Mouse (Mus musculus): ENCODE results near the gene Ogn.
"Not testable (repeated sequence)": the region's sequence is repeated elsewhere in the genome, so short reads cannot be mapped to it uniquely, and the experiment has no call there.

The Ogn gene

DNA sequence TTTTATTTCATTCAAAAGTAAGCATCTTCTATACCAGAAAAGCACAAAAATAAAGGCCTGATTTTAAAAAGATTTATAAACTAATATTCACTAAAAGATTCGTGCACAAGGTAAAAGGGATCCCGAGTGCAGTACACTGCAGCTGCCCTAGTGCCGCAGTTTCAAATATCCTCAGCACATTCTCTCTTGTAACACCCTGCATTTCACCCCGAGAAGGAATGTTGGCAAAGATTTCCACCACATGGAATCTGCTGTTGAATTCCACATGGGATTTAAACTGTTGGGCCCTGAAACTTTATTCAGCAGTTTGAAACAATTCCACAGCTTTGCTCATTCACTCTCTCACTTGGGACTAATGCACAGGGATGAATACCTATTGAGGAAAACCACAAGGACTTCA lies at the start of gene Ogn:
Ogn (plus strand) TSS at position 333 of the 400 bp plus-strand sequence.
- peak; percentile 40 for DNase-seq

DNA sequence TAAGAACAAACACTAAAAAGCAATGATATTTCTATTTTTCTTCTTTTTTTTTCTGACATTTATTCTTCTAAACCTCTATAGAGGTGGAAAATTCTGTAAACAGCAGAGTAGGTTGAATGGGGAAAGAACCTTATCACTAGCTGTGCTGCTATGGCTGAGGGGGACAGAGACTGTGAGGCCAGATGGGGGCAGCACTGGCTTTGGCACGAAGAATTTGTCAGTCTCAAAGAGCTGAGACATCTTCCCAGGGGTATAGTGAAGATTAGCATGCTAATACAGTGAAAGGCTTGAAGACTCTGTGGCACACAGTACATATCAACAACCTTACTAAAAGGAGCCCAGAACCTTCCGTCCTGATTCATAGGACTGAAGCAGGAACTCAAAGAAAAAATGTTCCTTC lies 48.7 kb upstream of the Ogn start:
- DNase-seq = peak; percentile 76

DNA sequence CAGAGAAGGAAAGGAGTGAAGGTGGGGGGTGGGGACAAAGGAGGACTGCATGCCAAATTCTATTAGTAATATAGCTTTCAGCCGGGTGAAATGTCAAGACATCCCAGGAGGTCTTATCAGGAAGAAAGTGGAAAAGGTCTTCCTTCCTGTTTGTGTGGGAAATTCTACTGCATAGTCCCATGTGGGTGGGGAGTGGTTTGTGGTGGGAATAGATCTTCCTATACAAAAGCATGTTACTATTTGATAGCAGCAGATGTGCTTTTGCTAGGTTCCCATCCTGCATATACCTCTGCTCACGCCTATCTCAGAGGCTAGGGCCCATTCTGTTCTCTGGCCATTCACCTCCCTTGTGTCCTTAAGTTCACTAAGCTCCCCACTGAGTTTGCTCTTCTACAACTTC lies 47.0 kb upstream of the Ogn start:
- DNase-seq = no peak

- DNase-seq = no peak
Measured at GRCm38 (mm10) chr13:49564347-49564746, 43.5 kb upstream of the Ogn start.

DNA sequence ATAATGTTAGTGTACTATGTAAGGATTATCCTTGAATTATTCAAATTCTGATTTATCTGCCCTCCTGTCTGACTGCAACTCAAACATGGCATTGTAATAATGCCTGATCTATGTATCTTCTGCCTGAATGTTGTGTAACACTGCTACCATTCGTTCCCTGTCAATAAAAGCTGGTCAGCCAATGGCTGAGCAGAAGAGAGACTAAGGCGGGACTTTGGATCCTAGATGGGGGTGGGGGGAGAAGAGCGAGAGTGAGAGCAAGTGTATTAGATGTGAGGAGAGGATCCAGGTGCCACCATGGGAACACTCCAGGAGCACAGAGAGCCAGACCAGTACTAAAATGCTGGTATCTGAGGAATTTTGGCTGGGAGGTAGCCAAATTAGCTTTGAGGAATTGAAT lies 37.5 kb upstream of the Ogn start:
- DNase-seq = no peak

DNA sequence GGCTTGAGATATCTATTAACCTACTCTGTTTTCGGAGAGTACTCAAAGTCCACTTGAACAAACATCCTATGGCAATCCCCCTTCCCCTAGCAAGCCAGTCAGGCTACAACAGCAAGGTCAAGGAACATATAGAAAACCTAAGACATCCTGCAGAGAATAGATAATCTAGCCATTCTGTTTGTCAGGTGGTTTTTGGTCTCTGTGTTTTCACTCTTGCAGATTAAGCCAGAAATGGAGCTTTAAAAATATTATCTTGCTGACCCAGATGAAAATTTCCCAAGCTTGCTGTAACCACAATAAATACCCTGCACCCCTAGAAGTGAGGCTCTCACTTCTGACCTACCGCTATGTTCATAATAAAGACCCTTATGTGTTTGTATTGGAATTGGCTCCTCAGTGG lies 36.4 kb upstream of the Ogn start:
- DNase-seq = no peak

DNA sequence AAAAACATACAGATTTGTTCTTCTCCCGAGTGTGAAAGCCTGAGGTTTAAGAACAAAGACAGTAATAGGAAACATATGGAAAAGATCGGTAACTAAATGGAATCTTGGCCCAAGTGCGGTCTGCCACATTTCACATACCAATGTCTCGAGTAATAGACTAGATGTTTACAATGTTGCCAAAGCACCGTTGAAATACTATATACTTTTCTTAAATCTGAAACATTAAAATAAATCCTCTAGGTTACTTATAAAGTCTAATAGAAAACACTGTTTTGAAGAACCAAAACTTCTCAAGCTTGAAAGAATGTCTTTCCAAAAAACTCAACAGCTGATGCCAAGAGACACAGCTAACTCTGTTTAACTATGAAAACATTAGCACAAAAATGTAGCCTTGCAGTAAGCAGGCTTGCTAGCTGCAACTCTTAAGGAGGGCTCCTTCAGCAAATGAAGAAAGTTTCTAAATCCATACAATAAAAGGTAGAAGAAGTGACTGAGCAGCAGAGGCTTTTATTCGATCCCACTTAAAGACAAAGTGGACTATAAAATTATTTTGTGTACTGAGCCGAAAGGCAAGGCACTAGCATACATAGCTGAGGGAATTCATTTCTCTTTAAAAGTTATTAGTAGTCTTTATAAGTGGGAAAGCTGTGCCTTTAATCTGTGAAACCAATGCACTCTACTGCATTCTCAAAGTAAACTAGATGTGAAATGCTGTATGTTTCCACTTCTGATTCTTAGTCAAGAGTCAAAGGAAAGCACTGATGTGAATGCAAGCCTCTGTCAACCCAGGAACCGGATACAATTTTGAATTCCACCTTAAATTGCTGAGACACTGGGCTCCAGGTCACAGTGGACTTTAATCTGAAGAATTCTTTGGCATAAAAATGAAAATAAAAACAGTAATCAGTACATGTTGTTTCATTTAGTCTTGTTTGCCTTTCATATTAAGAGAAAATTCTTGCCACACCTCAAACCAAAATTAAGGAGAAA lies 26.0 kb upstream of the Ogn start, which contains the start of gene Omd:
Omd (plus strand) TSS at position 922 of the 990 bp plus-strand sequence.
- DNase-seq = no peak

- no peak for DNase-seq
Measured at GRCm38 (mm10) chr13:49583859-49584258, 24.0 kb upstream of the Ogn start.

DNA sequence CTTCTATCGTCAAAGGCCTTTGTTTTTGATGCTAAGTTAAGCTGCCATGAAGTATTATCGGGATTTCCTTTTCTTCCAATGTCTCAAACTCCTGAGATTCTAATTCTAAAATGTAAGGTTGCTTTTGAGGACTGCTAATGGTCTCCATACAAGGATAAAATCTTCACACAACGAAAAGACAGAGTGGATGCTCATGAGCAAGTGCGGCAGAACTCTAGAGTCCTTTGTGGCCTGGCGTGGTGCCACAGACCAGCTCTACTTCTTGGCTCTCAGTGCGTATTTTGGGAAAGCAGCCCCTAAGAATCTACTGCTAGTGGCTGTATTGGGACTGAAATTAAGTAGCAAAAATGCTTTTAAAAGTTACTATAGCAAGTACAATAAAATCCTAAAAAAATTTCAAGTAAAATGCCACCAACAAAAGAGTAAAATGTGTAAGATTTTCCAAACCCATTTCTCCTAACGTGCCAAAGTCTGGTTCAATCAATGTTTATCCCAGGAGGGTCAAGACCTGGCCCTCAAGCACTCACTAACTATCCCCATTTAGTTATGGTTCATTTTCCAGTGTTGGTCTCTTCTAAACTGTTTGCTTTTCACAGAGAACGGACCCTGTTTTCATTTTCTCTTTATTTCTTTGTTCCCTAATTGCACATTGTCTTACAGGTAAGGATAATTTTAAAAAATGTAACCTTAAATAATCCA lies 23.4 kb upstream of the Ogn start:
- peak; percentile 63 for DNase-seq

- no peak for DNase-seq
Measured at GRCm38 (mm10) chr13:49586062-49586461, 21.8 kb upstream of the Ogn start.

GRCm38 (mm10) chr13:49602541-49602940 lies 5.3 kb upstream of the Ogn start:
- not testable (repeated sequence) for DNase-seq

GRCm38 (mm10) chr13:49603603-49604002 lies 4.2 kb upstream of the Ogn start:
- DNase-seq = no peak

GRCm38 (mm10) chr13:49608589-49609322 lies 910 bp downstream of the Ogn start:
- DNase-seq = no peak

- no peak for DNase-seq
Measured at GRCm38 (mm10) chr13:49617021-49617420, 9.2 kb downstream of the Ogn start.

- no peak for DNase-seq
Measured at GRCm38 (mm10) chr13:49618365-49618764, 10.5 kb downstream of the Ogn start.

DNA sequence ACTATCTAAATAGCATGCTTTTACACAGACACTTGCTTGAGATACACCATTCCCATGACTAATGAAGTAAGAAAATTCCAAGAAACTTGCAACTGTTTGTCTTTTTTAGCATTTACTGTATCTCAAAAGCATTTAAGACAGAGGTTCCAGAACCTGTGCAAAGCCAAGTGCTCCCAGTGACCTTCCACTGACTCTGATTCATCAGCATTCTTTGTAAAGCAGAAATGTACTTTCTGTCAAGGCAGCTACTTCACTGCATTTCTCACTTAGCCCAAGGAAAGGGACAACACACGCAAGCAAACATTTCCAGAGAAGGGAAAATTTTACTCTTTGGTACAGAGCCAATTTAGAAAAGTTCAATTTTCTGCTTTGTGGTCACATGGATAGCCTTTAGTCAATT lies 15.4 kb downstream of the Ogn start:
- DNase-seq = no peak

GRCm38 (mm10) chr13:49628167-49628566 lies 20.3 kb downstream of the Ogn start:
- no peak for DNase-seq

GRCm38 (mm10) chr13:49629076-49629475 lies 21.2 kb downstream of the Ogn start:
- DNase-seq = no peak

GRCm38 (mm10) chr13:49639965-49640364 lies 32.1 kb downstream of the Ogn start:
- no peak for DNase-seq

GRCm38 (mm10) chr13:49642650-49643049 lies 34.8 kb downstream of the Ogn start:
- no peak for DNase-seq

DNA sequence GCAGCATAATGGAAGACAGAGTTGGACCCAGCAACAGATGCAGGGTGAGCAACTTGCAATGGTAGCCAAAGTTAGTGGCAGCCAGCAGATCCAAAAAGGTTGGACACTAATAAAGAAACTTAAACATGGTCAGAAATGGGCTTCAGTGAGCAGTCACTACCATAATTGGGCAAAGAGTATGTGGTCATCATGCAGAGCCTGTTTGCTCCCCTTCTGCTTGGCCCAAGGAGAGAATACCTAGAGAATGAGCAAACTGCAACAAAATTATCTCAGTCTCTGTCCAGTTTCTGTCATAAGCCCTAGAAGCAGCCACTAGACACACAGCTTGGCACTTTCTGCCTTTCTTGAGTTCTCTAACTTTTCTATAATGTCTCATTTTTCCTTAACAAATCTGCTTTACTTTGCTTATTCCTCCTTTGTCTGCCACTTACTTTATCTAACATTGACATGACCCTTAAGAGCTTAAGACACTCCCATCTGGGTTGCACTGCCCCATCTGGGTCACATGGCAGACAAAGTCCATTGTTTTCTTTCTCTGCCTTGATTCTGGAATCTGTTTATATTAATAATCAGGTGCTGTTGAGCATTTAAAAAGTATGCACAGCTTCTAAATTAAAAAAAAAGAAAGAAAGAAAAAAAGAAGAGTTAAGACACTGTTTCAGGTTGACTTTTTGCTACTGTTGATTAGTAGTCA lies 36.0 kb downstream of the Ogn start:
- no peak for DNase-seq

DNA sequence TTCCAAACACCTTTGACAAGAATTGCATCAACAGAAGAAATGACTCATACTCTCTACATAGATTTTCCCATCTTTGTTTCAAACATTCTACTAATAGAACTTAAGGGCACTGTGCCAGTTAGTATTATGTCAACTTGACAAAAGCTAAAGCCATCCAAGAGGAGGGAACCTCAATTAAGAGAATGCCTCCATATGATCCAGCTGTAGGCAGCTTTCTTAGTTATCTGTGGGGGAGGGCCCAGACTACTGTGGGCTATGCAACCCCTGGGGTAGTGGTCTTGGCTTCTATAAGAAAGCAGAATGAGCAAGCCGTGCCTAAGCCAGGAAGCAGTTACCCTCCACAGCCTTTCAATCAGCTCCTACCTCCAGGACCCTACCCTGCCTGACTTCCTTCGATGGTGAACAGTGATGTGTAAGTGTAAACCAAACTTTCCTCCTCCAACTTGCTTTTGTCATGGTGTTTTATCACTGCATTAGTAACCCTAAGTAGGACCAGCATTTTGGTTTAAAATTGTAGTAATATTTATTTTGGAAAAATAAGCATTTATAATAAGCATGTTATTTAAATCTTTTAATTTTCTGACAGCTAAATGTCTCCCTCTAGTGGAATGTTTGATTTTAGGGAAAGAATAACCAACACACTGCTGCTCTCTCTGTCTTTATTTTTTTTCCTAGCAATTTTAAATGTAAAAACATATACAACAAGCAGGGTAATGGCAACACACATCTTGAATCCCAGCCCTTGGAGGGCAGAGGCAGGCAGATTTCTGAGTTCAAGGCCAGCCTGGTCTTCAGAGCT lies 37.1 kb downstream of the Ogn start:
- DNase-seq = no peak
